Mouse (Mus musculus) forebrain, embryonic 10.5 days (tissue): ENCODE results near the gene Gm10491. TPM values are rescaled to one million over a fixed set of nuclear protein-coding genes. Genes with fewer than 3 reads are reported as not detected.

Experiments used
- DNase-seq: peaks from one replicate; pipeline ENCODE4 v3.0.0-alpha.2; 2017; ENCODE audit warnings: low spot score; ENCODE audit errors: extremely low spot score
- H3K27ac ChIP-seq: fragments of 300-500 bp; sonication (generic); 2 replicates; pipeline ENCODE4 v1.5.1; 2016; ENCODE audit warnings: mild to moderate bottlenecking
- H3K27me3 ChIP-seq: fragments of 300-500 bp; sonication (generic); 2 replicates; pipeline ENCODE4 v1.6.1; 2016; ENCODE audit warnings: mild to moderate bottlenecking; ENCODE audit not compliant: poor library complexity, severe bottlenecking
- H3K36me3 ChIP-seq: fragments of 300-500 bp; sonication (generic); replicated peaks from 2 replicates; pipeline ENCODE4 v1.6.1; 2016; ENCODE audit warnings: mild to moderate bottlenecking, moderate library complexity
- H3K4me1 ChIP-seq: fragments of 300-500 bp; sonication (generic); 2 replicates; pipeline ENCODE4 v1.6.1; 2016
- H3K4me3 ChIP-seq: fragments of 300-500 bp; sonication (generic); 2 replicates; pipeline ENCODE4 v1.5.1; 2016; ENCODE audit warnings: mild to moderate bottlenecking, moderate library complexity
- H3K9me3 ChIP-seq: fragments of 300-500 bp; sonication (generic); 2 replicates; pipeline ENCODE4 v1.6.1; 2016; ENCODE audit warnings: mild to moderate bottlenecking, moderate library complexity
- WGBS: fragments of 180-500 bp; shearing (Covaris S2); methylation state at CpG from one replicate; pipeline ENCODE4 v1.1.7; 2016; 5-methylcytosine and 5-hydroxymethylcytosine counted together
- polyA plus RNA-seq: library from polyadenylated mRNA; unstranded; fragments of >200 nt; fragmentation: Nextera tagmentation; extraction: Ambion mirVana; gene quantifications from 2 replicates; pipeline ENCODE4 v1.2.1, GENCODE M21; 2016

The Gm10491 gene
- polyA plus RNA-seq, 1 experiment from 2014 or later, result not detected

- Histone ChIP-seq H3K27me3 (no peaks in the 10 kb centered on the region), H3K9me3 (peaks cover 2% of the 10 kb centered on the region; the same call in 1 of the 2 replicates), H3K4me3 (no peak overlapping the region), H3K27ac (no peak overlapping the region), H3K4me1 (no peaks in the 10 kb centered on the region; the same call in 1 of the 2 replicates), H3K36me3 (peaks cover 39% of the 10 kb centered on the region)
- DNase-seq, result no peak
- 26% methylated on average over 2 of the region's 2 CpGs for WGBS
Measured at GRCm38 (mm10) chrX:7868506-7868905, 39.1 kb downstream of the Gm10491 start.

- DNase-seq, result no peak
- H3K36me3 ChIP-seq, result peaks cover 26% of the 10 kb centered on the region
- WGBS, result 92% methylated on average over 1 of the region's 1 CpGs
- H3K27me3 ChIP-seq, result no peaks in the 10 kb centered on the region
- no peak overlapping the region for H3K27ac ChIP-seq
- H3K4me1 ChIP-seq, result no peaks in the 10 kb centered on the region; the same call in 1 of the 2 replicates
- no peaks in the 10 kb centered on the region for H3K9me3 ChIP-seq
- no peak overlapping the region for H3K4me3 ChIP-seq
Measured at GRCm38 (mm10) chrX:7867141-7867540, 40.5 kb downstream of the Gm10491 start.

GRCm38 (mm10) chrX:7865786-7866185 is 41.8 kb downstream of the Gm10491 start:
- Histone ChIP-seq H3K36me3 (peaks cover 15% of the 10 kb centered on the region), H3K4me1 (no peaks in the 10 kb centered on the region; the same call in 1 of the 2 replicates), H3K27me3 (no peaks in the 10 kb centered on the region), H3K27ac (no peak overlapping the region), H3K9me3 (no peaks in the 10 kb centered on the region), H3K4me3 (no peak overlapping the region)
- 77% methylated on average over 2 of the region's 2 CpGs for WGBS
- DNase-seq, result no peak

- WGBS, result 79% methylated on average over 2 of the region's 2 CpGs
- Histone ChIP-seq H3K36me3 (peaks cover 18% of the 10 kb centered on the region), H3K4me1 (no peaks in the 10 kb centered on the region; the same call in 1 of the 2 replicates), H3K4me3 (no peak overlapping the region), H3K27ac (no peak overlapping the region), H3K9me3 (no peaks in the 10 kb centered on the region), H3K27me3 (no peaks in the 10 kb centered on the region)
- no peak for DNase-seq
Measured at GRCm38 (mm10) chrX:7865343-7865742, 42.3 kb downstream of the Gm10491 start.

- WGBS, result 88% methylated on average over 3 of the region's 3 CpGs
- Histone ChIP-seq H3K9me3 (no peaks in the 10 kb centered on the region), H3K27ac (no peak overlapping the region), H3K4me1 (no peaks in the 10 kb centered on the region), H3K27me3 (no peaks in the 10 kb centered on the region), H3K4me3 (no peak overlapping the region), H3K36me3 (peaks cover 23% of the 10 kb centered on the region)
- no peak for DNase-seq
Measured at GRCm38 (mm10) chrX:7864551-7864950, 43.1 kb downstream of the Gm10491 start.

- no peak overlapping the region for H3K4me3 ChIP-seq
- no peaks in the 10 kb centered on the region for H3K4me1 ChIP-seq
- no peaks in the 10 kb centered on the region for H3K9me3 ChIP-seq
- no peak overlapping the region for H3K27ac ChIP-seq
- H3K27me3 ChIP-seq, result no peaks in the 10 kb centered on the region
- WGBS, result 100% methylated on average over 1 of the region's 1 CpGs
- H3K36me3 ChIP-seq, result peaks cover 32% of the 10 kb centered on the region
- DNase-seq, result no peak
Measured at GRCm38 (mm10) chrX:7863181-7863580, 44.5 kb downstream of the Gm10491 start.

- no peaks in the 10 kb centered on the region for H3K4me1 ChIP-seq
- H3K9me3 ChIP-seq, result no peaks in the 10 kb centered on the region
- no peak overlapping the region for H3K27ac ChIP-seq
- WGBS, result 88% methylated on average over 3 of the region's 3 CpGs
- H3K27me3 ChIP-seq, result no peaks in the 10 kb centered on the region
- H3K36me3 ChIP-seq, result peaks cover 42% of the 10 kb centered on the region
- H3K4me3 ChIP-seq, result no peak overlapping the region
- no peak for DNase-seq
Measured at GRCm38 (mm10) chrX:7859191-7859753, 48.4 kb downstream of the Gm10491 start.

Other genes with a start within 250 kb of the Gm10491 start
- 49.7 and 50.4 TPM in 2 replicates for gene Plp2, start 236.4 kb downstream of the Gm10491 start, polyA plus RNA-seq
- gene Magix, start 226.6 kb downstream of the Gm10491 start, polyA plus RNA-seq, result 0.10 TPM in 1 of 2 replicates, not detected in the other
- 44.4 and 46.1 TPM in 2 replicates for gene Gpkow, start 210.7 kb downstream of the Gm10491 start, polyA plus RNA-seq
- gene Wdr45, start 193.5 kb downstream of the Gm10491 start, polyA plus RNA-seq, result 16.3 and 20.0 TPM in 2 replicates
- gene Gm45208, start 185.6 kb downstream of the Gm10491 start, polyA plus RNA-seq, result 0.47 TPM in 1 of 2 replicates, not detected in the other
- gene Praf2, start 179.4 kb downstream of the Gm10491 start, polyA plus RNA-seq, result 76.5 and 78.4 TPM in 2 replicates
- gene Ccdc120, start 156.9 kb downstream of the Gm10491 start, polyA plus RNA-seq, result 14.5 and 19.3 TPM in 2 replicates
- 25.3 and 29.3 TPM in 2 replicates for gene Tfe3, start 145.3 kb downstream of the Gm10491 start, polyA plus RNA-seq
- 45.6 TPM in 2 replicates for gene Gripap1, start 118.1 kb downstream of the Gm10491 start, polyA plus RNA-seq
- 0.87 and 1.0 TPM in 2 replicates for gene Kcnd1, start 85.5 kb downstream of the Gm10491 start, polyA plus RNA-seq
- 40.3 and 40.8 TPM in 2 replicates for gene Otud5, start 66.5 kb downstream of the Gm10491 start, polyA plus RNA-seq
- 10.4 and 14.0 TPM in 2 replicates for gene Pim2, start 29.6 kb downstream of the Gm10491 start, polyA plus RNA-seq
- gene Slc35a2, start 23.8 kb downstream of the Gm10491 start, polyA plus RNA-seq, result 25.0 and 27.3 TPM in 2 replicates
- gene Pqbp1, start 8.6 kb downstream of the Gm10491 start, polyA plus RNA-seq, result 128 and 129 TPM in 2 replicates
- gene Timm17b, start 8.5 kb downstream of the Gm10491 start, polyA plus RNA-seq, result 182 and 186 TPM in 2 replicates
- not detected in 2 replicates for gene Gm10490, start 1.7 kb upstream of the Gm10491 start, polyA plus RNA-seq
- gene Pcsk1n, start 12.0 kb upstream of the Gm10491 start, polyA plus RNA-seq, result 8.7 and 8.9 TPM in 2 replicates
- gene Eras, start 20.8 kb upstream of the Gm10491 start, polyA plus RNA-seq, result 0.22 and 0.43 TPM in 2 replicates
- gene Hdac6, start 40.1 kb upstream of the Gm10491 start, polyA plus RNA-seq, result 75.6 and 76.7 TPM in 2 replicates
- gene Gata1, start 70.2 kb upstream of the Gm10491 start, polyA plus RNA-seq, result 6.6 and 8.0 TPM in 2 replicates
- gene Glod5, start 110.7 kb upstream of the Gm10491 start, polyA plus RNA-seq, result not detected in 2 replicates
- 106 and 109 TPM in 2 replicates for gene Suv39h1, start 166.9 kb upstream of the Gm10491 start, polyA plus RNA-seq
- gene Was, start 182.7 kb upstream of the Gm10491 start, polyA plus RNA-seq, result 0.14 and 0.17 TPM in 2 replicates
- 23.7 and 24.4 TPM in 2 replicates for gene Wdr13, start 225.1 kb upstream of the Gm10491 start, polyA plus RNA-seq
- gene Rbm3, start 238.0 kb upstream of the Gm10491 start, polyA plus RNA-seq, result 465 and 505 TPM in 2 replicates